Mouse (Mus musculus): ENCODE data around the gene Endou. TPM values are rescaled to one million over a fixed set of nuclear protein-coding genes. Genes with fewer than 3 reads are reported as not detected.
"Not testable (repeated sequence)": the region's sequence is repeated elsewhere in the genome, so short reads cannot be mapped to it uniquely, and the experiment has no call there.

Gene Endou
- total RNA-seq, 2 experiments from 2014 or later = 0.13 to 0.22 TPM

- no peak for TF ChIP-seq CTCF (IDR thresholded peaks at IDR 0.05)
These were observed 34.5 kb downstream of the Endou start for GRCm38 (mm10) chr15:97696616-97697015.

GRCm38 (mm10) chr15:97693411-97693810 is 37.7 kb downstream of the Endou start:
- Histone ChIP-seq H3K27ac (no peak overlapping the region), H3K4me3 (no peak overlapping the region)
- DNase-seq = no peak
- TF ChIP-seq CTCF (IDR thresholded peaks at IDR 0.05) = no peak
- intact Hi-C loops (cut with DNase I) = no loop called here

More at GRCm38 (mm10) chr15:97696616-97697015, 34.5 kb downstream of the Endou start:
- intact Hi-C loops (cut with DNase I) = no loop called here
- Histone ChIP-seq H3K4me3 (no peak overlapping the region), H3K27ac (no peak overlapping the region)
- DNase-seq = no peak

- H3K27ac ChIP-seq = no peak overlapping the region
- intact Hi-C loops (cut with DNase I) = no loop called here
- no peak overlapping the region for H3K4me3 ChIP-seq
- TF ChIP-seq CTCF (IDR thresholded peaks at IDR 0.05) = no peak
- DNase-seq = no peak
These were observed 47.0 kb downstream of the Endou start for GRCm38 (mm10) chr15:97684118-97684517.

GRCm38 (mm10) chr15:97682053-97682452 is 49.1 kb downstream of the Endou start:
- TF ChIP-seq CTCF (IDR thresholded peaks at IDR 0.05) = no peak
- Histone ChIP-seq H3K27ac (no peak overlapping the region), H3K4me3 (no peak overlapping the region)
- intact Hi-C loops (cut with DNase I) = no loop called here
- DNase-seq = no peak

GRCm38 (mm10) chr15:97679991-97680681 is 51.0 kb downstream of the Endou start:
- TF ChIP-seq CTCF (IDR thresholded peaks at IDR 0.05) = no peak
- Histone ChIP-seq H3K27ac (peak overlapping the region; percentile 46; the same call in 1 of the 2 replicates), H3K4me3 (no peak overlapping the region)
- intact Hi-C loops (cut with DNase I) = no loop called here
- peak; percentile 78 for DNase-seq

GRCm38 (mm10) chr15:97677341-97677740 is 53.8 kb downstream of the Endou start:
- TF ChIP-seq CTCF (IDR thresholded peaks at IDR 0.05) = no peak
- no peak overlapping the region for H3K4me3 ChIP-seq
- intact Hi-C loops (cut with DNase I) = no loop called here
- no peak for DNase-seq
- H3K27ac ChIP-seq = no peak overlapping the region

GRCm38 (mm10) chr15:97675927-97676326 is 55.2 kb downstream of the Endou start:
- DNase-seq = no peak
- intact Hi-C loops (cut with DNase I) = no loop called here
- H3K27ac ChIP-seq = no peak overlapping the region
- no peak overlapping the region for H3K4me3 ChIP-seq
- no peak for TF ChIP-seq CTCF (IDR thresholded peaks at IDR 0.05)

- intact Hi-C loops (cut with DNase I) = no loop called here
- H3K4me3 ChIP-seq = no peak overlapping the region
- DNase-seq = no peak
- H3K27ac ChIP-seq = no peak overlapping the region
- TF ChIP-seq CTCF (IDR thresholded peaks at IDR 0.05) = no peak
These were observed 56.7 kb downstream of the Endou start for GRCm38 (mm10) chr15:97674423-97674822.

- TF ChIP-seq CTCF (IDR thresholded peaks at IDR 0.05) = no peak
- no peak for DNase-seq
- no peak overlapping the region for H3K27ac ChIP-seq
- no peak overlapping the region for H3K4me3 ChIP-seq
- intact Hi-C loops (cut with DNase I) = no loop called here
These were observed 57.7 kb downstream of the Endou start for GRCm38 (mm10) chr15:97673256-97674000.

GRCm38 (mm10) chr15:97672211-97672765 is 58.9 kb downstream of the Endou start:
- TF ChIP-seq CTCF (IDR thresholded peaks at IDR 0.05) = no peak
- DNase-seq = no peak
- Histone ChIP-seq H3K4me3 (no peak overlapping the region), H3K27ac (no peak overlapping the region)
- intact Hi-C loops (cut with DNase I) = no loop called here

GRCm38 (mm10) chr15:97670554-97670953 is 60.6 kb downstream of the Endou start:
- intact Hi-C loops (cut with DNase I) = no loop called here
- TF ChIP-seq CTCF (IDR thresholded peaks at IDR 0.05) = no peak
- DNase-seq = peak; percentile 39
- Histone ChIP-seq H3K4me3 (no peak overlapping the region), H3K27ac (no peak overlapping the region)

- H3K4me3 ChIP-seq, DNase-seq, H3K27ac ChIP-seq: not testable (repeated sequence)
- intact Hi-C loops (cut with DNase I) = loop anchor here (10.0 kb wide), 1 partner anchor 424 kb away; the partner anchor contains the start of genes Amigo2 and Pced1b
These were observed 62.8 kb downstream of the Endou start for GRCm38 (mm10) chr15:97668158-97668877.

Data from gastrocnemius, adult 2 months (tissue).